Mouse (Mus musculus): ENCODE measurements around the gene Slc30a3. TPM values are rescaled to one million over a fixed set of nuclear protein-coding genes. Genes with fewer than 3 reads are reported as not detected.
"Not testable (repeated sequence)": the region's sequence is repeated elsewhere in the genome, so short reads cannot be mapped to it uniquely, and the experiment has no call there.

The Slc30a3 gene
- polyA plus RNA-seq, 1 experiment: not detected

- Histone ChIP-seq H3K27ac (replicated peaks; ENCODE audit: low read depth, low read length) (no peak overlapping the region), H3K4me3 (ENCODE audit: insufficient read depth, low read depth, low read length) (peak overlapping the region; percentile 89; the same call in 1 of the 2 replicates), H3K4me1 (ENCODE audit: control insufficient read depth, insufficient read depth, insufficient read length, low read length) (no peaks in the 10 kb centered on the region)
Measured at GRCm38 (mm10) chr5:31047074-31047473, 61.0 kb downstream of the Slc30a3 start.

- H3K4me1 ChIP-seq (ENCODE audit: control insufficient read depth, insufficient read depth, insufficient read length, low read length): no peaks in the 10 kb centered on the region
- no peak overlapping the region for H3K4me3 ChIP-seq (ENCODE audit: insufficient read depth, low read depth, low read length)
- H3K27ac ChIP-seq (replicated peaks; ENCODE audit: low read depth, low read length): no peak overlapping the region
Measured at GRCm38 (mm10) chr5:31046416-31046815, 61.6 kb downstream of the Slc30a3 start.

GRCm38 (mm10) chr5:31038171-31038845 lies 69.7 kb downstream of the Slc30a3 start:
- Histone ChIP-seq H3K4me1 (ENCODE audit: control insufficient read depth, insufficient read depth, insufficient read length, low read length) (no peaks in the 10 kb centered on the region), H3K27ac (replicated peaks; ENCODE audit: low read depth, low read length) (no peak overlapping the region), H3K4me3 (ENCODE audit: insufficient read depth, low read depth, low read length) (no peak overlapping the region)

GRCm38 (mm10) chr5:31036556-31036955 lies 71.5 kb downstream of the Slc30a3 start:
- not testable (repeated sequence) for H3K4me3 ChIP-seq (ENCODE audit: insufficient read depth, low read depth, low read length); H3K27ac ChIP-seq (replicated peaks; ENCODE audit: low read depth, low read length); H3K4me1 ChIP-seq (ENCODE audit: control insufficient read depth, insufficient read depth, insufficient read length, low read length)

Other genes starting within 250 kb of the Slc30a3 start
- 18.2 and 30.3 TPM in 2 replicates for gene Tmem214, start 240.2 kb downstream of the Slc30a3 start, polyA plus RNA-seq (2012; ENCODE audit: insufficient read depth, insufficient read length, missing spikeins)
- gene Agbl5, start 219.5 kb downstream of the Slc30a3 start, polyA plus RNA-seq (2012; ENCODE audit: insufficient read depth, insufficient read length, missing spikeins): 1.7 and 2.9 TPM in 2 replicates
- gene Ost4, start 200.4 kb downstream of the Slc30a3 start, polyA plus RNA-seq (2012; ENCODE audit: insufficient read depth, insufficient read length, missing spikeins): 357 and 467 TPM in 2 replicates
- 2.4 and 3.6 TPM in 2 replicates for gene Emilin1, start 194.8 kb downstream of the Slc30a3 start, polyA plus RNA-seq (2012; ENCODE audit: insufficient read depth, insufficient read length, missing spikeins)
- gene Khk, start 186.8 kb downstream of the Slc30a3 start, polyA plus RNA-seq (2012; ENCODE audit: insufficient read depth, insufficient read length, missing spikeins): 27.8 and 28.8 TPM in 2 replicates
- gene Cgref1, start 162.6 kb downstream of the Slc30a3 start, polyA plus RNA-seq (2012; ENCODE audit: insufficient read depth, insufficient read length, missing spikeins): 1.0 TPM in 1 of 2 replicates, not detected in the other
- 51.9 and 74.1 TPM in 2 replicates for gene Preb, start 147.9 kb downstream of the Slc30a3 start, polyA plus RNA-seq (2012; ENCODE audit: insufficient read depth, insufficient read length, missing spikeins)
- gene Tcf23, start 139.6 kb downstream of the Slc30a3 start, polyA plus RNA-seq (2012; ENCODE audit: insufficient read depth, insufficient read length, missing spikeins): not detected in 2 replicates
- gene Atraid, start 59.9 kb downstream of the Slc30a3 start, polyA plus RNA-seq (2012; ENCODE audit: insufficient read depth, insufficient read length, missing spikeins): 156 and 168 TPM in 2 replicates
- gene Slc5a6, start 59.3 kb downstream of the Slc30a3 start, polyA plus RNA-seq (2012; ENCODE audit: insufficient read depth, insufficient read length, missing spikeins): 8.2 and 10.3 TPM in 2 replicates
- gene Cad, start 53.5 kb downstream of the Slc30a3 start, polyA plus RNA-seq (2012; ENCODE audit: insufficient read depth, insufficient read length, missing spikeins): 6.8 and 19.9 TPM in 2 replicates
- gene Dnajc5g, start 2.0 kb downstream of the Slc30a3 start, polyA plus RNA-seq (2012; ENCODE audit: insufficient read depth, insufficient read length, missing spikeins): not detected in 2 replicates
- gene Trim54, start 8.5 kb upstream of the Slc30a3 start, polyA plus RNA-seq (2012; ENCODE audit: insufficient read depth, insufficient read length, missing spikeins): 3.2 and 4.2 TPM in 2 replicates
- gene Ucn, start 30.6 kb upstream of the Slc30a3 start, polyA plus RNA-seq (2012; ENCODE audit: insufficient read depth, insufficient read length, missing spikeins): not detected in 2 replicates
- gene Mpv17, start 46.0 kb upstream of the Slc30a3 start, polyA plus RNA-seq (2012; ENCODE audit: insufficient read depth, insufficient read length, missing spikeins): 71.5 and 104 TPM in 2 replicates
- not detected in 2 replicates for gene Gm29609, start 71.7 kb upstream of the Slc30a3 start, polyA plus RNA-seq (2012; ENCODE audit: insufficient read depth, insufficient read length, missing spikeins)
- gene Gtf3c2, start 71.9 kb upstream of the Slc30a3 start, polyA plus RNA-seq (2012; ENCODE audit: insufficient read depth, insufficient read length, missing spikeins): 18.3 and 18.4 TPM in 2 replicates
- 56.4 and 64.8 TPM in 2 replicates for gene Snx17, start 85.0 kb upstream of the Slc30a3 start, polyA plus RNA-seq (2012; ENCODE audit: insufficient read depth, insufficient read length, missing spikeins)
- 33.3 and 43.4 TPM in 2 replicates for gene Eif2b4, start 85.2 kb upstream of the Slc30a3 start, polyA plus RNA-seq (2012; ENCODE audit: insufficient read depth, insufficient read length, missing spikeins)
- gene Zfp513, start 94.1 kb upstream of the Slc30a3 start, polyA plus RNA-seq (2012; ENCODE audit: insufficient read depth, insufficient read length, missing spikeins): 10.0 and 12.1 TPM in 2 replicates
- 39.8 and 46.0 TPM in 2 replicates for gene Ppm1g, start 112.5 kb upstream of the Slc30a3 start, polyA plus RNA-seq (2012; ENCODE audit: insufficient read depth, insufficient read length, missing spikeins)
- gene Nrbp1, start 132.6 kb upstream of the Slc30a3 start, polyA plus RNA-seq (2012; ENCODE audit: insufficient read depth, insufficient read length, missing spikeins): 31.0 and 33.7 TPM in 2 replicates
- gene Gm9970, start 133.0 kb upstream of the Slc30a3 start, polyA plus RNA-seq (2012; ENCODE audit: insufficient read depth, insufficient read length, missing spikeins): not detected in 2 replicates
- gene Krtcap3, start 143.5 kb upstream of the Slc30a3 start, polyA plus RNA-seq (2012; ENCODE audit: insufficient read depth, insufficient read length, missing spikeins): 2.0 TPM in 1 of 2 replicates, not detected in the other
- 28.9 and 34.5 TPM in 2 replicates for gene Ift172, start 182.9 kb upstream of the Slc30a3 start, polyA plus RNA-seq (2012; ENCODE audit: insufficient read depth, insufficient read length, missing spikeins)
- gene Fndc4, start 187.8 kb upstream of the Slc30a3 start, polyA plus RNA-seq (2012; ENCODE audit: insufficient read depth, insufficient read length, missing spikeins): 3.6 and 3.7 TPM in 2 replicates
- gene Gckr, start 189.2 kb upstream of the Slc30a3 start, polyA plus RNA-seq (2012; ENCODE audit: insufficient read depth, insufficient read length, missing spikeins): 0.99 TPM in 1 of 2 replicates, not detected in the other

Data from brown adipose tissue, adult 24 weeks (tissue).